Mouse (Mus musculus): ENCODE measurements around the gene Pck2.

GRCm38 (mm10) chr14:55492103-55492502 lies 48.0 kb upstream of the Pck2 start:
- TF ChIP-seq MAX (IDR thresholded peaks at IDR 0.05; ENCODE audit: low read depth) (no peak), POLR2AphosphoS2 (IDR thresholded peaks at IDR 0.05; ENCODE audit: insufficient read length, low read depth) (no peak), TCF12 (IDR thresholded peaks at IDR 0.05; ENCODE audit: insufficient read depth, poor library complexity, severe bottlenecking) (no peak), POLR2A (IDR thresholded peaks at IDR 0.05; ENCODE audit: insufficient read length, low read depth) (no peak), USF1 (IDR thresholded peaks at IDR 0.05; ENCODE audit: low read depth) (no peak), CEBPB (IDR thresholded peaks at IDR 0.05; ENCODE audit: insufficient read depth, poor library complexity, severe bottlenecking) (no peak), E2F4 (IDR thresholded peaks at IDR 0.05; ENCODE audit: insufficient read depth) (no peak), MYOD1 (IDR thresholded peaks at IDR 0.05; ENCODE audit: control insufficient read depth in 1 of 3, insufficient read length in 2 of 3, low read depth in 2 of 3) (no peak), TCF3 (IDR thresholded peaks at IDR 0.05; ENCODE audit: insufficient read length, low read depth) (no peak), SRF (IDR thresholded peaks at IDR 0.05; ENCODE audit: control insufficient read depth, insufficient read length, low read depth) (no peak)

Data from myocyte (in vitro differentiated cells).